Mouse (Mus musculus) midbrain, embryonic 10.5 days (tissue): ENCODE results near the gene Stpg1. TPM values are rescaled to one million over a fixed set of nuclear protein-coding genes. Genes with fewer than 3 reads are reported as not detected.

ENCODE experiments used
- DNase-seq: peaks from one replicate; pipeline ENCODE4 v3.0.0-alpha.2; 2017; ENCODE audit warnings: low spot score
- H3K27ac ChIP-seq: fragments of 300-500 bp; sonication (generic); replicated peaks from 2 replicates; pipeline ENCODE4 v1.5.1; 2016; ENCODE audit warnings: mild to moderate bottlenecking
- H3K27me3 ChIP-seq: fragments of 300-500 bp; sonication (generic); 2 replicates; pipeline ENCODE4 v1.6.1; 2016; ENCODE audit warnings: low read depth, mild to moderate bottlenecking; ENCODE audit not compliant: poor library complexity, severe bottlenecking
- H3K36me3 ChIP-seq: fragments of 300-500 bp; sonication (generic); 2 replicates; pipeline ENCODE4 v1.6.1; 2016; ENCODE audit warnings: mild to moderate bottlenecking, moderate library complexity
- H3K4me1 ChIP-seq: fragments of 300-500 bp; sonication (generic); 2 replicates; pipeline ENCODE4 v1.6.1; 2016
- H3K4me3 ChIP-seq: fragments of 300-500 bp; sonication (generic); 2 replicates; pipeline ENCODE4 v1.5.1; 2016; ENCODE audit warnings: mild to moderate bottlenecking, moderate library complexity
- H3K9me3 ChIP-seq: fragments of 300-500 bp; sonication (generic); replicated peaks from 2 replicates; pipeline ENCODE4 v1.6.1; 2016; ENCODE audit warnings: mild to moderate bottlenecking
- WGBS: fragments of 180-500 bp; shearing (Covaris S2); methylation state at CpG from one replicate; pipeline ENCODE4 v1.1.7; 2016; 5-methylcytosine and 5-hydroxymethylcytosine counted together
- polyA plus RNA-seq: library from polyadenylated mRNA; unstranded; fragments of >200 nt; fragmentation: Nextera tagmentation; extraction: Ambion mirVana; gene quantifications from 2 replicates; pipeline ENCODE4 v1.2.1, GENCODE M21; 2016

Stpg1 gene
- polyA plus RNA-seq, 1 experiment from 2014 or later, result 0.42 TPM

DNA sequence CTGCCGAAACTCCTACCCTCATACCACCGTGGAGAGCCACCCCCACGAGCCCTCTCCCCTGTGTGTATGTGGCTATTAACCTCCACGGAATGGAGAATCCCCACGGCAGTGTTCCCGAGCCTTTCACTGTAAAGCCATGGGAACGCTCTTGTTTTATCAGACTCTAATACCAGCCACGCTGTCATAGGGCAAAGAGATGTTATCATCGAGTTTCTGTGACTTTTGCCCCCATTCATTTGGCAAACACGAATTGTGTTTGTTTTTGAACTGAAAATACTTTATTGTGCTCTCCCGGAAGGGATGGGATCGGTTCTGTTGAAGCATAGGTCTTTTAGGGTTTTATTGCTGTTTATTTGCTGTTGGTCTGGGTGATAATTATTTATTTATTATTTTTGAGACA lies 23.5 kb downstream of the Stpg1 start:
- no peak overlapping the region for H3K4me3 ChIP-seq
- H3K9me3 ChIP-seq, result no peaks in the 10 kb centered on the region
- peaks cover 7% of the 10 kb centered on the region for H3K4me1 ChIP-seq
- H3K36me3 ChIP-seq, result no peaks in the 10 kb centered on the region
- 89% methylated on average over 12 of the region's 12 CpGs for WGBS
- H3K27me3 ChIP-seq, result peaks cover 73% of the 10 kb centered on the region
- DNase-seq, result no peak
- no peak overlapping the region for H3K27ac ChIP-seq

DNA sequence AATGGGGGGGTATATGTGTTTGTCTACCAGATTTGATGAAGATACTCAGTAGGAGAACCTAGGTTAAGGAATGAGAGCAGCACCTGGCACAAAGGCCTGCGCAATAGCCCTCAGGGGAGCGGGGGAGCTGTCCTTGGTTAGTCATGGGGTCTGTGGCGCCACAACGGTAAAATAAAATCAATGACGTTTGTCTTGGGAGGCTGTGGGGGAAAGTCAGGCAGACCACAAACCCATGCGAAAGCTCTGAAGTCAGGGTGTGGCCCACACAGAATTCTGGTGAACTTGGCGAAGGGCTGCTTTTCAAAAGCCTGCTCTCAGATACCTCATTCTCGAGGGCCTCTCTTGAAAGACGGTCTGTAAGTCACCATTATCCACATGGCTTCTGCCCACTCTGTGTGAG lies 25.8 kb downstream of the Stpg1 start:
- no peaks in the 10 kb centered on the region for H3K36me3 ChIP-seq
- no peaks in the 10 kb centered on the region for H3K9me3 ChIP-seq
- DNase-seq, result no peak
- H3K27me3 ChIP-seq, result peaks cover 85% of the 10 kb centered on the region
- no peak overlapping the region for H3K4me3 ChIP-seq
- 83% methylated on average over 9 of the region's 9 CpGs for WGBS
- peaks cover 22% of the 10 kb centered on the region for H3K4me1 ChIP-seq
- no peak overlapping the region for H3K27ac ChIP-seq

DNA sequence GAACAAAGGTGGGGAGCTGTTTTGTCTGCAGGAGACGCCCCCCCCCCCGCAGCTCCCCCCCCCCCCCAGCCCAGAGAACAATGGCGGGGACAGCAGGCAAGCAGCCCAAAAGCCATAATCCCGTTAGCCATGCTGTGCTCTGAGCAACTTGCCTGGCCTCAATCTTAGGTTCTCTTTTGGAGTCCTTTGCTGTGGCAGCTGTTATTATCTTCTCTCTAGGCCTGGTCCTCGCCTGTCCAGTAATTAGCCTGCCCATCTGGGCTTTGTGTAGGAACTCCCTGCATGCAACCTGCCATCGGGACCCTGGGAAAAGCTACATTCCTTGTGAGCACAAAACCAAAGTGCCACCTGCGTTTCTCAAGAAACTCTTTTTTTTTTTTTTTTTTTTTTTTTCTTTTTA lies 29.3 kb downstream of the Stpg1 start:
- peak; percentile 68 for DNase-seq
- Histone ChIP-seq H3K4me1 (peaks cover 41% of the 10 kb centered on the region), H3K27ac (peak overlapping the region; percentile 70), H3K4me3 (no peak overlapping the region), H3K9me3 (no peaks in the 10 kb centered on the region), H3K27me3 (peaks cover 92% of the 10 kb centered on the region), H3K36me3 (no peaks in the 10 kb centered on the region)
- 0% methylated on average over 6 of the region's 7 CpGs for WGBS

DNA sequence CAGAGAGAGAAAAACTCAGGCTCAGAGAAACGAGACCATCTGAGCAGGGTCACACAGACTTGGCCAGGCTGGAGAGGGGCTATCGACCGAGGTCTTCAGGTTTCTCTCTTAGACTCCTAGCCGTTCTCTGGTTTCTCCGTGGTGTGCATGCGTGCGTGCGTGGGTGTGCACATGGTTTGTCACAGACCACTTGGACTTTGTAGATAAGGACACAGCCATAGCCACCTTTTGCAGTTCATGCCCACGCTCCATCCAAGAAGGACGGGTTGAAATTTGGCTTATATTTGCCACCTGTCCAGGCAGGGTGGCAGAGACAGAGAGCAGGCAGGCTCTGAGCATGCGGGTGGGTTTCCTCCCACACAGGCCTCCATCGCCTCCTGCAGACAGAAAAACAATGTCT lies 30.5 kb downstream of the Stpg1 start:
- Histone ChIP-seq H3K4me3 (no peak overlapping the region), H3K27me3 (peaks cover 92% of the 10 kb centered on the region), H3K36me3 (no peaks in the 10 kb centered on the region), H3K27ac (peak overlapping the region; percentile 70), H3K9me3 (peaks cover 2% of the 10 kb centered on the region; the same call in 1 of the 2 replicates), H3K4me1 (peaks cover 41% of the 10 kb centered on the region)
- WGBS, result 68% methylated on average over 12 of the region's 12 CpGs
- DNase-seq, result no peak

DNA sequence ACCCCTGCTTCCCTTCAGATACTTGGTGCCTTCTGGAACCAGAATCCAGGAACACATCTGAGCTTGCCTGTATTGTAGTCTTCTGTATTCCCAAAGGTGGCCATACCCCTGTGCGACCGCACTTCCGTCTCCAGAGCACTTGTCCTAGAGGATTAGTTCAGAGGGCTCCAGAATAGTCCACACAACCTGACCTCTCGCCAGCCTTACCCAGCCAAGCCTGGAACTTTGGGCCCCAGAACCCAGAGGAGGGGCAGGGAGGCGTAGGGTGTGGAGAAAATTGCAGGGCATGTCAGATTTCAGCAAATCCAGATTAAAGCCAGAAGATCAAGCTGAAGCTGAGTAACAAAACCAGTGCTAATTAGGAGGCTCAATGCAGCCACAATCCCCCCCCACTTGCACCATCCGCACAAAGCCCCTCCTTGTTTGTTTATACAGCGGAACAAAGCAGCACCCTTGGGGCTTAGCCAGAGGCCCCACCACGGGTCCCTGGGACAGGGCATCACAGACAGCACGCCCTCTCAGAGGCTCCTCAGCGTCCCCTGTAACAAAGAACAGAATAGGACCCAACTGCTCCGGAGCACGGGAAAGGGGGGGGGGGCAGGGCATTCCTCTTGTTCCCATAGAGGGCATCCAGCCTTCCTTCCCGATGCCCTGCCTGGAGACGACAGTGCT lies 31.6 kb downstream of the Stpg1 start:
- H3K27me3 ChIP-seq, result peaks cover 84% of the 10 kb centered on the region
- peaks cover 11% of the 10 kb centered on the region for H3K9me3 ChIP-seq
- peaks cover 41% of the 10 kb centered on the region for H3K4me1 ChIP-seq
- DNase-seq, result peak; percentile 45
- 7% methylated on average over 14 of the region's 14 CpGs for WGBS
- peak overlapping the region; percentile 26 for H3K4me3 ChIP-seq
- peak overlapping the region; percentile 70 for H3K27ac ChIP-seq
- H3K36me3 ChIP-seq, result no peaks in the 10 kb centered on the region

DNA sequence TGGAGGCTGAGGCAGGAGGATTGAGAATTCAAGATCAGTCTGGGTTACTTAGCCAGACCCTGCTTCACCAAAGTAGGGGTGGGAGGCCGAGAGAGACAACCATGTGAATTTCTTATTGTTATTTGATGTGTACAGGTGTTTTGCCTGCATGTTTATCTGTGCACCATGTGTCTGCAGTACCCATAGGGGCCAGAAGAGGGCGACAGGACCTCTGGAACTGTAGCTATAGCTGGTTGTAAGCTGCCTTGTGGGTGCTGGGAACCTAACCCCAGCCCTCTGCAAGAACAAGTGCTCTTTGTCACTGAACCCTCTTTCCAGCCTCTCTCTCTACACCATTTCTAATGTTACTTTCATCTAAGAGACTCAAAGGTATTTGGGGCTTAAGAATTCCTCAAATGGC lies 35.7 kb downstream of the Stpg1 start:
- no peak for DNase-seq
- peaks cover 60% of the 10 kb centered on the region for H3K27me3 ChIP-seq
- H3K36me3 ChIP-seq, result no peaks in the 10 kb centered on the region
- no peak overlapping the region for H3K4me3 ChIP-seq
- peaks cover 11% of the 10 kb centered on the region for H3K9me3 ChIP-seq
- WGBS, result 61% methylated on average over 2 of the region's 2 CpGs
- no peak overlapping the region for H3K27ac ChIP-seq
- peaks cover 34% of the 10 kb centered on the region for H3K4me1 ChIP-seq

DNA sequence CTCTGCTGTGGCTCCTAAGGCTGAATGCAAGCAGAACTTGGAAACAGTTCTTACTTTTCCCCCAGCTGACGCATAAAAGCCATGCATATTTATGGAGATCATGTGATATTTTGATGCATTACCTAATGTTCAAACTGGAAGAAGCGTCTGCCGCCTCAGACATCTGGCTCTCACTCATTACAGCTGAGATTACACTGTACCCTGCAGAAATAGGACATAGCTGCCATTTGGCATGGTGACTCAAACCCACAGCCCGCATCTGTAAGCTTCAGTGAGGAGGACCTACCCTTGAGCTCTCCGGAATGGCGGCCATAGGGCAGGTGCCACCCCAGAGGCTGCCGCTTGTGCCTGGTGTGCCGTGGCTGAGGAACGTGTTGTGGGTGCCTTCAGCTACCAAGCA lies 36.6 kb downstream of the Stpg1 start:
- 92% methylated on average over 9 of the region's 9 CpGs for WGBS
- no peak for DNase-seq

DNA sequence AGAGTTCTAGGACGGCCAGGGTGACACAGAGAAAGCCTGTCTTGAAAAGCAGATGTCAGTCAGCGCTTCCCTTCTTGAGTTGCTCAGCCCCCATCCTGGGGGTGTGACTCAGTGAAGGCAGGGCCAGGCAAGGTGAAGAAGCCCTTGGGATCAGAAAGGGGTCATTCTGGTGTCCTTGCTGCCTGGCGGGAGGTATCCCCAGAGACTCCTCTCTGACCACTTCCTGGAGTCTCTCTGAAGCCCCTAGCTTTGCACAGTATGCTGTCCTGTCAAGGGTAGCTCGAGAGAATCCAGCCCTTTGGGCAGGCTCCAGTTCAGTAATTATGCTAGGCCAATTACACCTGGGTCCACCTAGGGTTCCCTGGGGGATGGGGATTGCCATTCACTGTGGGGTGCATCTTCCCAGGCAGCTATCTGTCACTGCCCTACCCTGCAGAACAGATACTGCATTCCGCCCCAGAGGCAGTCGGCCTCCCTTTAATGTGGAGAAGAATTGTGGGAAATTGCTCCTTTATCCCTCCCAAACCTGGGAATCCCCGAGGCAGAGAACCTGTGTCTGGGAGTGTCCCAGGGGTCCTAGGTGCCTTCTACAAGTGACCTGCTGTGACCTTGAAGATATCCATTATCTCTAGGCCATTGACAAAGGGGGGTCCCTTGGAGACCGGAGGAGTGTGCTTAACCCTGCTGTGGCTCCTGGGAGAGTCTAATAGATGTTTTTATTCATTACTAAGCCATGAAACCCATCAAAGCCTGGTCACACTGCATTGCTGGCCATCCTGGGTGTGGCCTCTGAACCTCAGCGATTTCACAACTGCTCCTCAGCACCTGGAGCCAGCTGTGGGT lies 37.4 kb downstream of the Stpg1 start:
- Histone ChIP-seq H3K9me3 (peaks cover 11% of the 10 kb centered on the region), H3K4me3 (no peak overlapping the region), H3K4me1 (peaks cover 20% of the 10 kb centered on the region), H3K36me3 (no peaks in the 10 kb centered on the region), H3K27me3 (peaks cover 43% of the 10 kb centered on the region), H3K27ac (peak overlapping the region; percentile 23; the same call in 1 of the 2 replicates)
- no peak for DNase-seq
- 46% methylated on average over 9 of the region's 9 CpGs for WGBS

More for the DNA sequence above, 36.6 kb downstream of the Stpg1 start:
- Histone ChIP-seq H3K27me3 (peaks cover 50% of the 10 kb centered on the region), H3K4me1 (peaks cover 24% of the 10 kb centered on the region), H3K4me3 (no peak overlapping the region), H3K27ac (no peak overlapping the region), H3K9me3 (peaks cover 11% of the 10 kb centered on the region), H3K36me3 (no peaks in the 10 kb centered on the region)

DNA sequence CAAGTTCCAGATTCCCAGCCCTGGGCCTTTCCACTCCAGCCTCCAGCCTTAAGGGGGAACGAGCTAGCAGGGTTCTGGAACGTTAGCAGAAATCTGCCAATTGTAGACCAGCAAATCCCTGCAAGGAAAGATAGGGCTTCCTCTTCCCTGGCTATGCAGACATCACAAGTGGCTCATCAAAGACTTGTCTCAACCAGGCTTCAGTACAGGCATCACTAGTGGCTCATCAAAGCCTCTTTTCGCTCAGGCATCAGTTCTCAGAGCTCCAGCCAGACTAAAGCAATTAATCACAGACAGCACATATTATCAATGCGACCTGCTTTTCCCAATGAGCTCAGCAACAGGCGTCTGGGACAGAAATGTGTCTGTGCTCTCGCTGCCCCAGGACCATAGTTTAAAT lies 38.4 kb downstream of the Stpg1 start:
- Histone ChIP-seq H3K27ac (no peak overlapping the region), H3K4me1 (peaks cover 17% of the 10 kb centered on the region), H3K9me3 (peaks cover 11% of the 10 kb centered on the region), H3K27me3 (peaks cover 32% of the 10 kb centered on the region), H3K36me3 (no peaks in the 10 kb centered on the region), H3K4me3 (no peak overlapping the region)
- 73% methylated on average over 6 of the region's 6 CpGs for WGBS
- no peak for DNase-seq

DNA sequence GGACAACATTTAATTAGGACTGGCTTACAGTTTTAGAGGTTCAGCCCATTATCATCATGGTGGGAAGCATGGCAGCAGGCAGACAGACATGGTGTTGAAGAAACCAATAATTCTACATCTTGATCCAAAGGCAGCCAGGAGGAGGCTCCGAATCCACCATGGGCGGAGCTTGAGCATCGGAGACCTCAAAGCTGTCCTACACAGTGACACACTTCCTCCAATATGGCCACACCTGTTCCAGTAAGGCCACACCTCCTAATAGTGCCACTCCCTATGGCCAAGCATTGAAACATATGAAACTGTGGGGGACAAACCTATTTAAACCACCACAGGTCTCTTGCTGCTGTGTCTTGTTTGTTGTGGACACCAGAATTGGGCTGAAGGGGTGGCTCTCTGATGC lies 40.4 kb downstream of the Stpg1 start:
- peaks cover 9% of the 10 kb centered on the region for H3K9me3 ChIP-seq
- H3K4me1 ChIP-seq, result peaks cover 17% of the 10 kb centered on the region
- DNase-seq, result no peak
- no peak overlapping the region for H3K4me3 ChIP-seq
- H3K36me3 ChIP-seq, result no peaks in the 10 kb centered on the region
- no peak overlapping the region for H3K27ac ChIP-seq
- WGBS, result 97% methylated on average over 3 of the region's 3 CpGs
- peaks cover 12% of the 10 kb centered on the region for H3K27me3 ChIP-seq

DNA sequence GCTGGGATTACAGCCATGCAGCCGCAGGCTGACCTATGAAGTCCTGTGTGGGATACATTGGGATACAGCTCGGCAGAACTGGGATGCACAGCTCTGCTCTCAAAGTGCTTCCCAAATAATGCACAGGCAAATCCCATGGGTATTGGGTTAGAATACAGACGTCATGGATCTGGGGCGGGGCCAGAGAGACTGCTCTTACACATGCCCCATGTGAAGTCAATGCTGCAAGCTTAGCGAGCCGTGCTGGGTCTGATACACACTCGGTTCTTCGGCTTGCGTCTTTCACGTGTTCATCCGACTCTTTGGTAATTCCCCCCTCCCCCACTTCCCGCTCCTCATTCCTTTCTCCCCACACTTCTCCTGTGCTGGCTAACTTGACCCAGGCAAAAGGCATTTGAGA lies 44.5 kb downstream of the Stpg1 start:
- H3K9me3 ChIP-seq, result no peaks in the 10 kb centered on the region
- no peaks in the 10 kb centered on the region for H3K36me3 ChIP-seq
- no peak overlapping the region for H3K27ac ChIP-seq
- H3K4me3 ChIP-seq, result no peak overlapping the region
- H3K4me1 ChIP-seq, result peaks cover 3% of the 10 kb centered on the region
- peaks cover 16% of the 10 kb centered on the region for H3K27me3 ChIP-seq
- 80% methylated on average over 12 of the region's 12 CpGs for WGBS
- no peak for DNase-seq

DNA sequence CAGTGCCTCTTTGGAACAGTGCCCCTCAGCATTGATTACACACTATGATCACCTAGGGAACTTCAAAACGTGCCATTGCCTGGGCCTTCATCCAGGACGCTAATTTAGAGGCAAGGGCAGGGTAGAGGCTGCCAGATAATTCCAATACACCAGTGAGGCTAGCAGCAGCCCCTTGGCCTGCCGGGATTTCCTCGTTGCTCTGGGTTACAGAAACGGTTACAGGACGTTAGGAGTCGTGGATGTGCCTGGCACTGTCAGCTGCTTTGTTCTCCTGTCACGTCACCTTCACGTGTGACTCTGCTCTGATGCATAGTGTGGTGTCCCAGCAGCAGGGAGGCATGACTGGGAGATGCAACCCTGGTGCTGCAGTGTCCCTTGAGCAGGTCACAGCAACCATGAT lies 45.5 kb downstream of the Stpg1 start:
- 85% methylated on average over 9 of the region's 9 CpGs for WGBS
- Histone ChIP-seq H3K4me3 (no peak overlapping the region), H3K27me3 (peaks cover 25% of the 10 kb centered on the region)

DNA sequence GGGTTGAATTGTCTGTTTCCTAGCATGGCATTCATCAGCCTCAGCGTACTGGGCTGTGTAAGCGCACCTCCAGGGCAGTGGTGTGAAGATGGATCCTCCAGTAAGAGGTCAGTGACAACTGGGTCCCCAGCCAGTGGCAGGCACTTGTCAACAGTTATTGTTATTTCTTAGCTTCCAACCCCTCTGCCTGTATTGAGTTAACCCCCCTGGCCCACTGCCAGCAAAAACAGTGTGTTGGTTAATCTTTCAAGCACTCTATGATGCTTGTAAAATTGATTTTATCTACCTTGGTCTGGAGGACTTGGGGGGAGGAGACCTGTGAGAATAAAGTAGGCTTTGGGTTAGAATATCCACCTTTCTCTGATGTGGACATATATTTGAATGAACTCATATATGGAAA lies 49.7 kb downstream of the Stpg1 start:
- peaks cover 68% of the 10 kb centered on the region for H3K27me3 ChIP-seq
- 95% methylated on average over 2 of the region's 2 CpGs for WGBS

More for the DNA sequence above, 45.5 kb downstream of the Stpg1 start:
- H3K36me3 ChIP-seq, result no peaks in the 10 kb centered on the region
- peaks cover 7% of the 10 kb centered on the region for H3K4me1 ChIP-seq
- no peak for DNase-seq
- no peak overlapping the region for H3K27ac ChIP-seq
- no peaks in the 10 kb centered on the region for H3K9me3 ChIP-seq

More for the DNA sequence above, 49.7 kb downstream of the Stpg1 start:
- DNase-seq, result no peak
- H3K4me3 ChIP-seq, result no peak overlapping the region
- no peak overlapping the region for H3K27ac ChIP-seq
- no peaks in the 10 kb centered on the region for H3K9me3 ChIP-seq
- H3K36me3 ChIP-seq, result no peaks in the 10 kb centered on the region
- H3K4me1 ChIP-seq, result peaks cover 40% of the 10 kb centered on the region
